In the genomic region with DNA sequence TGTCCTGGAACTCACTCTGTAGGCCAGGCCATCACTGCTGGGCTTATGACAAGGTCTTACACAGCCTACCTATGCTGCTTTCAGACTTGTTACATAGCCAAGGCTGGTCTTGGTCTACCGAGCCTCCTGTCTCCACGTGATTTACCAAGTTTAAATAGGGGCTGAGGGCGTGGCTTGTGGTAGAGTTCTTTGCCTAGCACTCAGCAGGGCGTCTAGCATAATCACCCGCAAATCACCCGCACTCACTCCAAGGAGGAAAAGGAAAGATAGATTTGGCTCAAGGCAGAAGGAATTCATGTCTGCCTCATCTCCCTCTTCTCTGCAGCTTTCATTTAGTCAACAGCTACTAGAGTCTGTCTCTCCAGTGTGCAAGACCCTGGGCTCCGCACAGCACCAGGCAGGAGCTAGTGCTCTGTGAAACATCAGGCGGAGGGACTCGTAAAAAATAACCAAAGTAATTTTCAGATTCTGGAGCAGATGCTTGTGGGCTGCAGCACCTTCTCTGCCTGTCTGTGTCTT, we compare ENCODE assay signal across 8 mouse cellular contexts. TPM values are rescaled to one million over a fixed set of nuclear protein-coding genes. Genes with fewer than 3 reads are reported as not detected.
DNase-seq lines count a peak whose midpoint lies in the region; ATAC-seq and TF ChIP-seq lines count a peak whose summit lies in the region.

No protein-coding gene starts in this region.

- peak overlapping the region; percentile 49 for H3K4me2 ChIP-seq in hindbrain, embryonic 11.5 days (replicated peaks; ENCODE audit: low read depth, low read length)
- H3K4me2 ChIP-seq in stomach, embryonic 16.5 days (ENCODE audit: low read depth, low read length), result peak overlapping the region; percentile 76

- peaks cover 33% of the 10 kb centered on the region for H3K79me2 ChIP-seq in C2C12 (ENCODE audit: control insufficient read depth, insufficient read depth)

- no peak for TF ChIP-seq CTCF in gastrocnemius, adult 2 months (IDR thresholded peaks at IDR 0.05)
- no peak for TF ChIP-seq CTCF in C2C12 (IDR thresholded peaks at IDR 0.05; ENCODE audit: control insufficient read depth, insufficient read depth, insufficient read length)

- no peaks in the 10 kb centered on the region for H3K9me3 ChIP-seq in hindbrain, embryonic 11.5 days (ENCODE audit: control insufficient read depth, low read length)
- no peaks in the 10 kb centered on the region for H3K9me3 ChIP-seq in stomach, embryonic 16.5 days (replicated peaks; ENCODE audit: control insufficient read depth, low read length)

- H3K4me1 ChIP-seq in hindbrain, embryonic 11.5 days (replicated peaks; ENCODE audit: control insufficient read depth, insufficient read depth, low read length), result peaks cover 18% of the 10 kb centered on the region; the same call in 1 of the 2 replicates
- peaks cover 18% of the 10 kb centered on the region for H3K4me1 ChIP-seq in stomach, embryonic 16.5 days (ENCODE audit: control insufficient read depth, insufficient read depth, low read length)

- H3K27ac ChIP-seq in gastrocnemius, adult 2 months, result no peak overlapping the region
- H3K27ac ChIP-seq in hindbrain, embryonic 11.5 days (ENCODE audit: low read depth, low read length), result no peak overlapping the region
- H3K27ac ChIP-seq in stomach, embryonic 16.5 days (ENCODE audit: low read length), result 0 out of 2 replicates have a peak overlapping the region, but pooled peaks have one; percentile 23

- H3K9ac ChIP-seq in hindbrain, embryonic 11.5 days (ENCODE audit: low read depth, low read length), result 0 out of 2 replicates have a peak overlapping the region, but pooled peaks have one; percentile 20
- H3K9ac ChIP-seq in stomach, embryonic 16.5 days (ENCODE audit: low read length), result no peak overlapping the region

- WGBS in hindbrain, embryonic 11.5 days, result 25% methylated on average over 9 of the region's 9 CpGs
- WGBS in stomach, embryonic 16.5 days, result 24% methylated on average over 9 of the region's 9 CpGs

- ATAC-seq in hindbrain, embryonic 11.5 days (ENCODE audit: low FRiP score), result 0 out of 2 replicates have a peak, but pooled peaks have one; percentile 19
- peak; percentile 26 for ATAC-seq in megakaryocyte progenitor cell, adult 5-6 weeks (replicated peaks; ENCODE audit: poor library complexity)
- no peak for ATAC-seq in stomach, embryonic 16.5 days (ENCODE audit: insufficient read depth, low FRiP score)

- intact Hi-C loops in gastrocnemius, adult 2 months (cut with DNase I), result no loop called here
- intact Hi-C loops in gastrocnemius, postnatal 36 days (cut with DNase I), result no loop called here

- no peaks in the 10 kb centered on the region for H3K27me3 ChIP-seq in C2C12 (ENCODE audit: control insufficient read depth, insufficient read depth, insufficient read length)
- H3K27me3 ChIP-seq in hindbrain, embryonic 11.5 days (ENCODE audit: control insufficient read depth, insufficient read depth, low read length), result no peaks in the 10 kb centered on the region
- no peaks in the 10 kb centered on the region for H3K27me3 ChIP-seq in stomach, embryonic 16.5 days (ENCODE audit: control insufficient read depth, insufficient read depth, low read length)

- no peak overlapping the region for H3ac ChIP-seq in C2C12 (ENCODE audit: control insufficient read depth, insufficient read length, low read depth)

- H3K4me3 ChIP-seq in gastrocnemius, adult 2 months, result peak overlapping the region; percentile 92
- no peak overlapping the region for H3K4me3 ChIP-seq in C2C12 (ENCODE audit: insufficient read depth, poor library complexity, severe bottlenecking)
- H3K4me3 ChIP-seq in hindbrain, embryonic 11.5 days (ENCODE audit: low read depth, low read length), result peak overlapping the region; percentile 52
- H3K4me3 ChIP-seq in stomach, embryonic 16.5 days (replicated peaks; ENCODE audit: low read length), result 0 out of 2 replicates have a peak overlapping the region, but pooled peaks have one; percentile 5

- H3K36me3 ChIP-seq in C2C12 (ENCODE audit: control insufficient read depth, insufficient read depth), result peaks cover 8% of the 10 kb centered on the region
- H3K36me3 ChIP-seq in hindbrain, embryonic 11.5 days (ENCODE audit: control insufficient read depth, insufficient read depth, low read length), result no peaks in the 10 kb centered on the region; the same call in 1 of the 2 replicates
- no peaks in the 10 kb centered on the region for H3K36me3 ChIP-seq in stomach, embryonic 16.5 days (ENCODE audit: control insufficient read depth, insufficient read depth, low read length)

- no peak for DNase-seq in gastrocnemius, adult 2 months
- DNase-seq in gastrocnemius, postnatal 25 days, result no peak
- peak; percentile 79 for DNase-seq in embryo, embryonic 10.5 days (ENCODE audit: low spot score)
- DNase-seq in hindbrain, embryonic 11.5 days (ENCODE audit: low spot score), result no peak
- DNase-seq in gastrocnemius, postnatal 36 days, result no peak

- H3K79me3 ChIP-seq in C2C12 (ENCODE audit: low read depth), result peaks cover 23% of the 10 kb centered on the region

TF ChIP-seq in C2C12, 6 proteins besides CTCF, POLR2A, EP300 and RAD21:
- TF ChIP-seq MYOG (IDR thresholded peaks at IDR 0.05; ENCODE audit: control insufficient read depth, extremely low read depth, insufficient read length) (no peak), USF1 (IDR thresholded peaks at IDR 0.05; ENCODE audit: low read depth) (peak; percentile 85)

RNA-seq across cellular contexts. Expression of a gene that starts 1.5 kb away (rescaled TPM):
- total RNA-seq in gastrocnemius, adult 2 months (2021), result 10 to 100 TPM; 14.2 to 19.3 TPM
- 10 to 100 TPM; 23.2 to 39.8 TPM for total RNA-seq in gastrocnemius, postnatal 25 days (2021)
- polyA plus RNA-seq in C2C12 (2012; fragmentation: generic; extraction: Trizol), result 103 TPM
- 70.0 and 73.7 TPM in 2 replicates for polyA plus RNA-seq in hindbrain, embryonic 11.5 days (2014; fragmentation: Nextera tagmentation; extraction: Ambion mirVana)
- total RNA-seq in megakaryocyte progenitor cell, adult 5-6 weeks (2015), result 22.1 and 25.9 TPM in 2 replicates
- total RNA-seq in megakaryocyte progenitor cell, adult 5-6 weeks (2017), result 24.7 and 25.1 TPM in 2 replicates
- polyA plus RNA-seq in stomach, embryonic 16.5 days (2015; fragmentation: Nextera tagmentation; extraction: Ambion mirVana), result 20.6 and 25.7 TPM in 2 replicates
- 10 to 100 TPM; 17.6 to 23.6 TPM for total RNA-seq in gastrocnemius, postnatal 36 days (2021)
